Mouse (Mus musculus) heart, adult 18-20 months (tissue): ENCODE measurements around the gene Nog. TPM values are rescaled to one million over a fixed set of nuclear protein-coding genes. Genes with fewer than 3 reads are reported as not detected.

Source experiments
- DNase-seq, 2 experiments: peaks; one replicate each; pipeline ENCODE4 v3.0.0; 2021 to 2022; ENCODE audit warnings: mixed read lengths in 1 of 2
- total RNA-seq, 2 experiments: library from RNA; stranded (reverse); gene quantifications; 2 replicates each; pipeline ENCODE4 v1.2.3; 2021

Gene Nog
- total RNA-seq, 2 experiments from 2014 or later = 0.15 to 0.30 TPM

- no peak for DNase-seq
Observed at GRCm38 (mm10) chr11:89267520-89267919, 34.6 kb downstream of the Nog start.

GRCm38 (mm10) chr11:89265080-89265479 lies 37.1 kb downstream of the Nog start:
- DNase-seq = no peak

GRCm38 (mm10) chr11:89259338-89259915 lies 42.7 kb downstream of the Nog start:
- no peak for DNase-seq

GRCm38 (mm10) chr11:89257893-89258292 lies 44.2 kb downstream of the Nog start:
- no peak for DNase-seq

- DNase-seq = no peak
Observed at GRCm38 (mm10) chr11:89253973-89254372, 48.2 kb downstream of the Nog start.

Other genes starting within 250 kb of the Nog start
- 1 to 10 TPM; 8.6 to 10.0 TPM for gene Dgke, start 235.5 kb downstream of the Nog start, total RNA-seq
- gene Gm525, start 228.5 kb downstream of the Nog start, total RNA-seq = not detected